Mouse (Mus musculus): Measurements from ENCODE around the gene Gm45844.
"Not testable (repeated sequence)": the region's sequence is repeated elsewhere in the genome, so short reads cannot be mapped to it uniquely, and the experiment has no call there.

- not testable (repeated sequence) for TF ChIP-seq POLR2A, CTCF (IDR thresholded peaks at IDR 0.05; ENCODE audit: insufficient read depth, low read depth, low read length)
Observed at GRCm38 (mm10) chr7:7277556-7277955, 533 bp downstream of the Gm45844 start.
